Mouse (Mus musculus) kidney, postnatal 0 days (tissue): Measurements from ENCODE around the gene Gm45716. TPM values are rescaled to one million over a fixed set of nuclear protein-coding genes. Genes with fewer than 3 reads are reported as not detected.

Experiments used
- ATAC-seq: fragments of 200-750 bp; cut with Nextera tagmentation; replicated peaks from 2 replicates; pipeline ENCODE4 v1.8.0; 2017; ENCODE audit warnings: low read depth, moderate number of reproducible peaks, moderate TSS enrichment, moderate library complexity; ENCODE audit not compliant: low FRiP score
- DNase-seq: peaks from one replicate; pipeline ENCODE4 v3.0.0-alpha.2; 2016; ENCODE audit warnings: low spot score
- H3K27ac ChIP-seq: fragments of 300-500 bp; sonication (generic); 2 replicates; pipeline ENCODE4 v1.5.1; 2014; ENCODE audit warnings: mild to moderate bottlenecking
- H3K27me3 ChIP-seq: fragments of 300-500 bp; sonication (generic); 2 replicates; pipeline ENCODE4 v1.6.1; 2014; ENCODE audit warnings: low read length, mixed read lengths; ENCODE audit not compliant: insufficient read depth
- H3K36me3 ChIP-seq: fragments of 300-500 bp; sonication (generic); 2 replicates; pipeline ENCODE4 v1.6.1; 2014; ENCODE audit warnings: low read length, mixed read lengths; ENCODE audit not compliant: insufficient read depth
- H3K4me1 ChIP-seq: fragments of 300-500 bp; sonication (generic); replicated peaks from 2 replicates; pipeline ENCODE4 v1.6.1; 2014; ENCODE audit warnings: antibody characterized with exemption, low read length, mixed read lengths; ENCODE audit not compliant: insufficient read depth
- H3K4me2 ChIP-seq: fragments of 300-500 bp; sonication (generic); 2 replicates; pipeline ENCODE4 v1.6.1; 2014; ENCODE audit warnings: mild to moderate bottlenecking, low read length, moderate library complexity, mixed read lengths
- H3K4me3 ChIP-seq: fragments of 300-500 bp; sonication (generic); replicated peaks from 2 replicates; pipeline ENCODE4 v1.5.1; 2014; ENCODE audit warnings: low read depth, low read length
- H3K9ac ChIP-seq: fragments of 300-500 bp; sonication (generic); 2 replicates; pipeline ENCODE4 v1.6.1; 2014; ENCODE audit warnings: low read depth, low read length
- H3K9me3 ChIP-seq: fragments of 300-500 bp; sonication (generic); replicated peaks from 2 replicates; pipeline ENCODE4 v1.6.1; 2016; ENCODE audit warnings: low read length, inconsistent platforms, mixed read lengths
- CTCF ChIP-seq: IDR thresholded peaks from 2 replicates; pipeline ENCODE4 v1.5.1; 2016; ENCODE audit warnings: antibody characterized with exemption, low read depth, mild to moderate bottlenecking, moderate library complexity
- WGBS: fragments of 180-500 bp; shearing (Covaris S2); extraction: QIAGEN DNeasy Blood & Tissue Kit; methylation state at CpG from one replicate; pipeline ENCODE4 v1.1.7; 2014; 5-methylcytosine and 5-hydroxymethylcytosine counted together
- polyA plus RNA-seq: library from polyadenylated mRNA; unstranded; fragments of >200 nt; fragmentation: Nextera tagmentation; extraction: Ambion mirVana; gene quantifications from 2 replicates; pipeline ENCODE4 v1.2.1, GENCODE M21; 2015

Gm45716 gene
- polyA plus RNA-seq, 1 experiment from 2014 or later, result 13.9 TPM

GRCm38 (mm10) chr11:90224914-90225470 lies 37.5 kb downstream of the Gm45716 start:
- Histone ChIP-seq H3K4me3 (no peak overlapping the region), H3K9ac (no peak overlapping the region), H3K27ac (no peak overlapping the region), H3K36me3 (no peaks in the 10 kb centered on the region), H3K9me3 (no peaks in the 10 kb centered on the region), H3K4me1 (no peaks in the 10 kb centered on the region), H3K27me3 (no peaks in the 10 kb centered on the region), H3K4me2 (no peak overlapping the region)
- ATAC-seq (no peak), DNase-seq (peak; percentile 46)
- 27% methylated on average over 11 of the region's 11 CpGs for WGBS
- TF ChIP-seq CTCF, result no peak

DNA sequence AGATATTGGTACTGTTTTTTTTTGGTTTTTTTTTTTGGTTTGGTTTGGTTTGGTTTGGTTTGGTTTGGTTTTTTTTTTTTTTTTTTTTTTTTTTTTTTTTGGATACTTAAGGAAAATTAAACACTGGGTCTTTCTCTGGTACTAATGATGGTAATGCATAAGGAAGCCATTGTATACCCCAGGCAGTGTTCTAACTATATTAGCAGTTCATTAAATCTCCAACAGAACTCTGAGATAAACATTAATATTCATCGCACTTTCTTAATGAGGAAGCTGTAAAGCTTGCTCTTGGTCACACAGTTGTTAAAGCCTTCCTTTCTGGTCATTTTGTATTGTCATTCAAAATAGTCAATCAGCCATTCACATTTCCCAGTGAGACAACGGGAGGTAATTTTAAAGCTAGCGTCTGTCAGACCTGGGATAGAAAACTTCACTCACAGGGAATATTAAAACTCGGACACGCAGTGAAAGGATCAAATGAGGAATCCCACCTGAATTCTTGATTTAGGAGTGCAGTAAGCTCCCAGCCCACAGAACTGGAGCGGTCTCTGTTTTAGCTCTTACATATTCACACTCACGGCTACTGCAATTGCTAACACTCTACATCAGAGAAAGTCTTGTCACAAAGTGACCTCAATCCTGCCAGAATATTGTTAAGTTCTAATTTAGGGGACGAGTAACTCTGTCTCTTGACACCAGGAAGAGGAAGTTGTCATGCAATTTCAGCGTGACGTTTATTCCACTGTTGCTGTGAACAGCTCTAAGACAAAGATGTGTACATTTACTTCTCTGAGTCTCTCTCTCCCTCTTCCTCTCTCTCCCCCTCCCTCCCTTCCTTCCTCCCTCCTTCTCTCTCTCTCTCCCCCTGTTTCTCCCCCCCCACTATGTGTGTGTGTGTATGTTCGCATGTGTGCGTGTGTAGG lies 39.8 kb downstream of the Gm45716 start:
- H3K9me3 ChIP-seq, result no peaks in the 10 kb centered on the region
- H3K4me2 ChIP-seq, result no peak overlapping the region
- ATAC-seq (no peak), DNase-seq (no peak)
- H3K36me3 ChIP-seq, result no peaks in the 10 kb centered on the region
- H3K4me3 ChIP-seq, result no peak overlapping the region
- H3K27ac ChIP-seq, result no peak overlapping the region
- H3K4me1 ChIP-seq, result 0 out of 2 replicates have a peak, but pooled peaks cover 5% of the 10 kb centered on the region
- H3K27me3 ChIP-seq, result no peaks in the 10 kb centered on the region
- H3K9ac ChIP-seq, result no peak overlapping the region
- 61% methylated on average over 12 of the region's 12 CpGs for WGBS
- TF ChIP-seq CTCF, result no peak

GRCm38 (mm10) chr11:90228251-90228949 lies 40.9 kb downstream of the Gm45716 start:
- H3K27me3 ChIP-seq, result no peaks in the 10 kb centered on the region
- H3K9ac ChIP-seq, result no peak overlapping the region
- H3K4me2 ChIP-seq, result no peak overlapping the region
- H3K9me3 ChIP-seq, result no peaks in the 10 kb centered on the region
- WGBS, result 87% methylated on average over 9 of the region's 9 CpGs
- DNase-seq, result no peak
- no peak for ATAC-seq
- H3K4me3 ChIP-seq, result no peak overlapping the region
- H3K27ac ChIP-seq, result no peak overlapping the region
- no peaks in the 10 kb centered on the region for H3K36me3 ChIP-seq
- H3K4me1 ChIP-seq, result peaks cover 5% of the 10 kb centered on the region; the same call in 1 of the 2 replicates
- TF ChIP-seq CTCF, result no peak

DNA sequence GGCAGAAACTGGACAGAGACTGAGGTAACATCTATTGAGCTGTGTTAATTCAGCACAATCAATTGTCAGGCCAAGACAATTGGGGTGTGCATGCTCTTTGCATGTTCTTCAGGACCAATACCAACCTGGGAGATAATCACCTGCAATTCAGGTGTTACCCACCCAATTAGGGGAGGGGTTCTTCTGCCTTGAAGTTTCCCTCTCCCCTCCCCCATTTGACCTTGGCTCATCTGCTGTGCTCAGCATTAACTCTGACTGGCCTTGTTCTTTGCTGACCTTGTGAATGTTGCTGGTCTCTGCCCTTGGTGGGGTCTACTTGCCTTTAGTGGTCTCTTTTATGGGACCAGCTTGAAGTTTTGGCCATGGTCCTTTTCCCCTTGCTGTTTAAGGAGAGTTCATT lies 42.3 kb downstream of the Gm45716 start:
- no peaks in the 10 kb centered on the region for H3K9me3 ChIP-seq
- no peak for TF ChIP-seq CTCF
- peaks cover 5% of the 10 kb centered on the region; the same call in 1 of the 2 replicates for H3K4me1 ChIP-seq
- H3K36me3 ChIP-seq, result no peaks in the 10 kb centered on the region
- no peak for DNase-seq
- H3K27ac ChIP-seq, result peak overlapping the region; percentile 37; the same call in 1 of the 2 replicates
- H3K4me3 ChIP-seq, result no peak overlapping the region
- H3K27me3 ChIP-seq, result no peaks in the 10 kb centered on the region
- ATAC-seq, result no peak
- H3K9ac ChIP-seq, result no peak overlapping the region
- no peak overlapping the region for H3K4me2 ChIP-seq

- no peaks in the 10 kb centered on the region for H3K9me3 ChIP-seq
- DNase-seq (peak; percentile 51), ATAC-seq (no peak)
- no peak overlapping the region for H3K4me2 ChIP-seq
- peaks cover 5% of the 10 kb centered on the region; the same call in 1 of the 2 replicates for H3K4me1 ChIP-seq
- H3K36me3 ChIP-seq, result no peaks in the 10 kb centered on the region
- no peak overlapping the region for H3K4me3 ChIP-seq
- H3K27ac ChIP-seq, result peak overlapping the region; percentile 37; the same call in 1 of the 2 replicates
- TF ChIP-seq CTCF, result no peak
- H3K27me3 ChIP-seq, result no peaks in the 10 kb centered on the region
- no peak overlapping the region for H3K9ac ChIP-seq
- WGBS, result 72% methylated on average over 2 of the region's 2 CpGs
Observed at GRCm38 (mm10) chr11:90230671-90231070, 43.2 kb downstream of the Gm45716 start.

GRCm38 (mm10) chr11:90231631-90232030 lies 44.1 kb downstream of the Gm45716 start:
- no peaks in the 10 kb centered on the region for H3K27me3 ChIP-seq
- 0 out of 2 replicates have a peak overlapping the region, but pooled peaks have one; percentile 10 for H3K27ac ChIP-seq
- H3K9me3 ChIP-seq, result no peaks in the 10 kb centered on the region
- no peak for TF ChIP-seq CTCF
- DNase-seq (peak; percentile 52), ATAC-seq (no peak)
- WGBS, result 41% methylated on average over 2 of the region's 2 CpGs
- H3K4me1 ChIP-seq, result peaks cover 5% of the 10 kb centered on the region; the same call in 1 of the 2 replicates
- H3K4me2 ChIP-seq, result no peak overlapping the region
- no peak overlapping the region for H3K9ac ChIP-seq
- H3K36me3 ChIP-seq, result no peaks in the 10 kb centered on the region
- H3K4me3 ChIP-seq, result no peak overlapping the region
